Mouse (Mus musculus): Measurements from ENCODE around the gene Tprkb. TPM values are rescaled to one million over a fixed set of nuclear protein-coding genes. Genes with fewer than 3 reads are reported as not detected.
"Not testable (repeated sequence)": the region's sequence is repeated elsewhere in the genome, so short reads cannot be mapped to it uniquely, and the experiment has no call there.

The Tprkb gene
- total RNA-seq, 2 experiments from 2014 or later, result 10.2 TPM

GRCm38 (mm10) chr6:85966081-85966480, 54.4 kb downstream of the Tprkb start:
- intact Hi-C loops (cut with DNase I), result not testable (repeated sequence)

DNA sequence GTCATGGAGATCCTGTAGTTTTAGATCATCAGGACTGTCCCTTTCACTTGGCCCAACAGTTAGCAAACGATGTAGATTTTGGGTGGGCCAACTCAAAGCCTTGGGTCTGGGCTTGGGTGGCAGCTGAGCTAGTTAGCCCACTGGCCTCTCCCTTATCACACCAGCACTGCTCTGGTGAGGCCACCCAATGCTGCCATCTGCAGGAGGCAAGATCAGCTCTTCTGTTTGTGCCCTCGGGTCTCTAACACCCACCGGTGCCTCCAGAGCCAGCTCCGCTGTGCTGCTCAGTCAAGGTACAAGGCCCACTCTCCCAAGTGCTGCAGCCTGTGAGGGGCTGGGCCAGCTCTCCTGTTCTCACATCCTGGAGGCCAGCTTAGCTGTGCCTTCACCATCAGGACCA, 55.0 kb downstream of the Tprkb start:
- intact Hi-C loops (cut with DNase I), result no loop called here
- DNase-seq, result peak in 1 of 2 experiments; percentile 8

More at GRCm38 (mm10) chr6:85966081-85966480, 54.4 kb downstream of the Tprkb start:
- peak in 1 of 2 experiments; percentile 37 for DNase-seq

GRCm38 (mm10) chr6:85969889-85970288, 58.2 kb downstream of the Tprkb start:
- intact Hi-C loops (cut with DNase I), result no loop called here
- no peak for DNase-seq

DNA sequence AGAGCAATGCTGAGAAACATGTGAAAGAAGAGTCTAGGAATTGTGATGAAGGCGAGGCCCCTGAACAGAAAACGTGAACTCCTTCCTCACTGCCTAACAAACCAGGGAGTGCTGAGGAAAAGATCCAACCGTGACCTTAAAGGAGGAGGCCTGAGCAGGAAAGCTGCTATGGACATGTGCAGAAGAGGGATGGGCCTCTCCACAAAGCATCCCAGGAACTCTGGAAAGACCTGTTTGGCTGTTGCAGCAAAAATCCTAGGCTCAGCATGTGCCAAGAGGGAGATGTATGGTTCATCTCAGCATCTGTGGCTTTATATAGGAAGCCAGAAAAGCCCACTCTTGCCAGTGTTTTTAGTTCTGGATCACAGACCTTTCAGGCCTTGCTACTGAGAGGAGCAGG, 61.0 kb downstream of the Tprkb start:
- no peak for DNase-seq
- intact Hi-C loops (cut with DNase I), result no loop called here

DNA sequence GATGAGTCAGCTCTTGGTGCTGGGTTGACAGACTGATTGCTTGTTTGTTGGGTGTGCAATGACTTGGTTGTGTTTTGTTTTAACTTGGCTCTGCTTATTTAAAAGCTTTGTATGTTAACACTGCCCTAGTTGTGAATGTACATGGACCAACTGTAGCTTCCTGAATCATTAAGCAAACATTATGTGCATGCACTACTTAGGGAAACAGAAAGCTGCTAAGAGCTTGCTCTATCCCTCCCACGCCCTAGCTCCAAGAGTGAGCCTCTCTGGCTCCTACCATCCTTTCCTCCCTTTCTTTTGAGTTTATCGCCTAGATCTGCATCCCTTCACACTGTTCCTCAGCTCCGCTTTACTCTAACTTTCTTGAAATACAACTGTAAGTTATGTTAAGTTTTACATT, 61.7 kb downstream of the Tprkb start:
- no peak for DNase-seq

DNA sequence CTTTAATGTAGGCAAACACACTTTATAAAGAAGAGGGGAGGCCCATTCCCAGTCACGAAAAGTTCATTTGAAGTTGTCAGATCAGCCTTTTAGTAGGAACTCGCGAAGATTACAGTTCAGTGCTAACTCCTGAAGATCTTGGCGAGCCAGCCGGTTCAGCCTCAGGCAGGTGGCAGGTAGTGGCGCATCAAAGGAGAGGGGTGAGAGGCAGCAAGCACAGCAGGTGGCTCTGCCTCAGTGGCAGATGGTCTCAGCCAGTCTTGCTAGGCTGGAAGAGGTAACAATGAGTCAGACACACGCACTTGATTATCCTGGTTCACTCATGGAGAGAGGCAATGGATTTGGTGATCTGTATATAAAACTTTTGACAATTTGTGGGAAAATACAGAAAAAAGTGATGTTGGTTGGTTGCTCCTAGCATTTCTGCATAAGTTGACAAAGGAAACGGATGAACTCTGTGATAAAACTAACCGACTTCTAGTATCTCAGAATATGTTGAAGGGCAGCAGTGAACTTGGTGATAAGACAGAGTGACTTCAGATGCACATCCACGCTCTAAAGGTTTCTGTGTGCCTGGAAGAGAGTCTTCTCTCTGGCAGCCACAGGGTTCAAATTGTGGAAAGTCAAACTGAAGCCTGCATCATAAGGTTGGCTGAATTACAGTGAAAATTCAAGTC, 63.4 kb downstream of the Tprkb start:
- no peak for DNase-seq
- intact Hi-C loops (cut with DNase I), result no loop called here

More for the DNA sequence above, 61.7 kb downstream of the Tprkb start:
- intact Hi-C loops (cut with DNase I), result no loop called here

DNA sequence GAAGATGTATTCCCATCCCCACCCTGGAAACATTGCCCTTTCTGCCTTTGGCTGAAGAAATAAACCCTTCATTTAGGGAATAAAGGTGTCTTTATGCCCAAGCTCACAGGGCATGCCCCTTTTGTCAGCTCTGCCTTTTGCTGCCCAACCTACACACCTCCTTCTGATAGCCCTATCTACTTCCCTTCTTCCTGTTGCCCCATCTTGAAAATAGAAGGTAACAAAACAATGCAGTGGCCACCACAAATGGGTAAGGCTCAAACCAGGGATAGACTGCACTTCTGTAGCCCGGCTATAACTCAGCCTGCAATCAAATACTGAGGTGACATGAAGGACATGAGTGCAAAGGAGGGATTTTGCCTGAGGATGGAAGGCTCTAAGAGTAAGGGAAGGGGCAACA, 64.1 kb downstream of the Tprkb start:
- intact Hi-C loops (cut with DNase I), result no loop called here
- no peak for DNase-seq

GRCm38 (mm10) chr6:85976242-85976641, 64.6 kb downstream of the Tprkb start:
- intact Hi-C loops (cut with DNase I), result no loop called here
- no peak for DNase-seq

DNA sequence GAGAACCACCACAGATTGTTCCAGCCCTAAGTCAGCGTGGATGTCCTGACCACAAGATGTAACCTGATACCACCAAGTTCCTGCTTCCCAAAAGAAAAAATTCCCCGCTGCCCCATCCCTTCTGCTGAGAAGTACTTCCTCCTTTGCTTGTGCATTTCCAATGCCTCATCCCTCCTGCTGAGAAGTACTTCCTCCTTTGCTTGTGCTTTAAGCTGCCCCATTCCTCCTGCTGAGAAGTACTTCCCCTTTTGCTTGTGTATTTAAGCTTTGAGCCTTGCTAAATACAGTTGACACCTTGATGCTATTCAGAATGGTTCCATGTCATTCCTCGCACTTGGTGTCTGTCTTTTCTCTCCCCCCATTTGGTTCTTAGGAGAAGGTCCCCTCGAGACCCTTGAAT, 67.1 kb downstream of the Tprkb start:
- DNase-seq; intact Hi-C loops (cut with DNase I): not testable (repeated sequence)

Other genes with a start within 250 kb of the Tprkb start
- gene Nat8f7, start 198.7 kb upstream of the Tprkb start, total RNA-seq (2021), result not detected
- under 1 TPM in 1 of 2 experiments, not detected in 1; 0.12 TPM for gene Nat8f3, start 146.1 kb upstream of the Tprkb start, total RNA-seq (2021)
- gene Nat8f6, start 90.9 kb upstream of the Tprkb start, total RNA-seq (2021), result not detected
- gene Nat8f5, start 90.9 kb upstream of the Tprkb start, total RNA-seq (2021), result not detected
- gene Nat8, start 79.8 kb upstream of the Tprkb start, total RNA-seq (2021), result not detected
- gene Nat8f2, start 42.7 kb upstream of the Tprkb start, total RNA-seq (2021), result not detected
- gene Nat8f4, start 7.0 kb upstream of the Tprkb start, total RNA-seq (2021), result under 1 TPM; 0.76 to 0.79 TPM
- gene Nat8f1, start 3.8 kb downstream of the Tprkb start, total RNA-seq (2021), result 1 to 10 TPM; 1.9 to 2.5 TPM
- gene Dusp11, start 49.8 kb downstream of the Tprkb start, total RNA-seq (2021), result 10 to 100 TPM; 63.3 to 64.3 TPM
- not detected for gene Figla, start 104.3 kb downstream of the Tprkb start, total RNA-seq (2021)
- gene Add2, start 116.8 kb downstream of the Tprkb start, total RNA-seq (2021), result 1 to 10 TPM in 1 of 2 experiments, under 1 TPM in 1; 0.68 to 1.0 TPM